Mouse (Mus musculus) erythroblast, embryonic 14.5 days (primary cell): Measurements from ENCODE around the gene Tbcd.

Experiments used
- GATA1 ChIP-seq: IDR thresholded peaks from 2 replicates; pipeline ENCODE4 v1.6.1; 2012; ENCODE audit warnings: low read length, inconsistent platforms, mixed read lengths
- TAL1 ChIP-seq: IDR thresholded peaks from 3 replicates; pipeline ENCODE4 v1.6.1; 2012; ENCODE audit warnings: low read length, inconsistent platforms, mixed read lengths

- TF ChIP-seq TAL1 = no peak
- no peak for TF ChIP-seq GATA1
Observed at GRCm38 (mm10) chr11:121510512-121511246, 58.9 kb downstream of the Tbcd start.
